Mouse (Mus musculus) thymus, adult 2 months (tissue): ENCODE results near the gene Spata13.

Experiments
- CTCF ChIP-seq: fragments of 200-500 bp; IDR thresholded peaks from 2 replicates; pipeline ENCODE4 v1.5.1; 2012; ENCODE audit warnings: mild to moderate bottlenecking, control low read depth, low read length, moderate library complexity, borderline replicate concordance; ENCODE audit not compliant: control insufficient read depth, poor library complexity, insufficient read depth; ENCODE audit errors: extremely low read depth
- POLR2A ChIP-seq: fragments of 200-500 bp; IDR thresholded peaks from 2 replicates; pipeline ENCODE4 v1.6.1; 2012; ENCODE audit warnings: mild to moderate bottlenecking, low read length, control low read depth, moderate library complexity; ENCODE audit not compliant: control insufficient read depth, poor library complexity, insufficient read depth; ENCODE audit errors: extremely low read depth

DNA sequence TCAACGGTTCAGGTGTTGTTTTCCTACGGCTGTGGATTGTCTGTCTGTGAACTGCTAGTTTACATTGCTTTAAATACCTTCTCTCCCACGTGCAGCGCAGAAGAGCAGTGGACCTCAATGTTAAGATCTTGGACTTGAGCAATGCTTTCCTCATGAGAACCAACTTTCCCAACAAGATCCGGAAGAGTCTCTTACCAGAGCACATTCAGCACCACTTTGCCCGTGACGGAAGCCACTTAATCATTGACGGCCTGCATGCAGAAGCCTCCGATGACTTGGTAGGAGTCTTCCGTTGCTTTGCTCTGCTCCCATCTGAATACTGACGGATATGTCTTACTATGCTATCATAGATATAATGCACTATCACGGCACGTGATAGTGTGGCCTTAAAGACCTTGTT is 168.2 kb downstream of the Spata13 start:
- TF ChIP-seq POLR2A = no peak
- TF ChIP-seq CTCF = no peak
